Mouse (Mus musculus) liver, adult (tissue): ENCODE data around the gene Smndc1.

Source experiments
- GATA4 ChIP-seq: IDR thresholded peaks from 2 replicates; pipeline ENCODE4 v1.6.1; 2014; ENCODE audit warnings: mild to moderate bottlenecking, low read length; ENCODE audit not compliant: insufficient replicate concordance

Gene Smndc1

DNA sequence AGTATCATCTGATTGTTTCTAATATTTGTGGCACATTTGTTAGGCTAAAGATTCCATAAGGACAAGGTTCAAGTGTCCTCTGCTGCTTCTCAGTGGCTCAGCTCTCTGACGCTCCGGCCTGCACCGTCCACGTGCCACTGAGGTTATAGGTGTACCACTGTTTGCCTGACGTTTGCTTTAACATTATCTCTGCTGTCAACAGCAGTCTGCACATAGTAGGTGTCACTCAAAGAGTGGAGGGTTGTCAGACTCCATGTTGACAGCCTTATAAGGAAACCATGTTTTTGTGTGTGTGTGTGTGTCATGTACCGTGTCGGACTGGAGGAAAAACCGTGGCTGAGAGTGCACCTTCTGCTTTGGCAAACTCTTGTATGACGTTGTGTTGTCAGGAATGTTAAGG, 55.1 kb downstream of the Smndc1 start:
- TF ChIP-seq GATA4, result no peak

GRCm38 (mm10) chr19:53333730-53334129, 56.6 kb downstream of the Smndc1 start:
- no peak for TF ChIP-seq GATA4

- peak; percentile 59; the same call in 1 of the 2 replicates for TF ChIP-seq GATA4
Measured at GRCm38 (mm10) chr19:53331882-53332500, 58.4 kb downstream of the Smndc1 start.

DNA sequence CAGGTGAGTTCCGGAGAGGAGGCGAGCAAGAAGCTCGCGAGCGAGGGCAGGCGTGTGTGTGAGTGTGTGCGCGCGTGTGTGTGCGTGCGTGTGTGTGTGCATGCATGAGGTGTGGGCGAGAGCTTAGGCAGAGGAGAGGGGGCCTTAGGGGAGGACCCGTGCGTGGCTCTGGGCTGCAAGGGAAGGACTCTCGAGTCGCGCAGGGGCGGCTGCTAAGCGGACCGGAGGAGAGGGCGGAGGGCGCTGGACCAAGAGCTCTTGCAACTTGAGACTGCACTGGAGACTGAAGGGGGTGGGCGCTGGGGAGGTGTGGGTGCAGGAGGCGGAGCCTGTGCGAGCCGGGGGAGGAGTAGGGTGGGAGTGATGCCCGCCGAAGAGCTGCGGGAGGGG, 60.4 kb downstream of the Smndc1 start:
- no peak for TF ChIP-seq GATA4
